Mouse (Mus musculus): ENCODE measurements around the gene Gm7694. TPM values are rescaled to one million over a fixed set of nuclear protein-coding genes. Genes with fewer than 3 reads are reported as not detected.

Gm7694 gene
- polyA plus RNA-seq, 2 experiments: 3.9 to 8.6 TPM

- H3K27ac ChIP-seq (replicated peaks; ENCODE audit: low read depth, low read length): no peak overlapping the region
- no peaks in the 10 kb centered on the region for H3K4me1 ChIP-seq (ENCODE audit: control insufficient read depth, insufficient read depth, low read length)
- WGBS: 85% methylated on average over 3 of the region's 3 CpGs
- TF ChIP-seq POLR2A (IDR thresholded peaks at IDR 0.05; ENCODE audit: borderline replicate concordance, extremely low read depth, insufficient read depth, insufficient read length): no peak
- no peak overlapping the region for H3K4me3 ChIP-seq (replicated peaks; ENCODE audit: low read length)
- no peaks in the 10 kb centered on the region for H3K36me3 ChIP-seq (ENCODE audit: control insufficient read depth, insufficient read depth, low read length)
- no peak overlapping the region for H3K4me2 ChIP-seq (replicated peaks; ENCODE audit: low read depth, low read length, severe bottlenecking)
- no peak overlapping the region for H3K9ac ChIP-seq (ENCODE audit: low read depth, low read length, severe bottlenecking)
- no peaks in the 10 kb centered on the region for H3K9me3 ChIP-seq (ENCODE audit: control insufficient read depth, low read length)
- ATAC-seq (ENCODE audit: low FRiP score, low read depth): no peak
- no peak for DNase-seq (ENCODE audit: low spot score)
- no peaks in the 10 kb centered on the region for H3K27me3 ChIP-seq (ENCODE audit: control insufficient read depth, insufficient read depth, low read length)
These were observed 33.8 kb upstream of the Gm7694 start for GRCm38 (mm10) chr1:170339943-170340342.

GRCm38 (mm10) chr1:170332775-170333174 is 26.6 kb upstream of the Gm7694 start:
- Histone ChIP-seq H3K27ac (replicated peaks; ENCODE audit: low read depth, low read length) (no peak overlapping the region), H3K9me3 (ENCODE audit: control insufficient read depth, low read length) (no peaks in the 10 kb centered on the region), H3K4me3 (replicated peaks; ENCODE audit: low read length) (no peak overlapping the region), H3K27me3 (ENCODE audit: control insufficient read depth, insufficient read depth, low read length) (no peaks in the 10 kb centered on the region), H3K9ac (ENCODE audit: low read depth, low read length, severe bottlenecking) (no peak overlapping the region), H3K4me2 (replicated peaks; ENCODE audit: low read depth, low read length, severe bottlenecking) (no peak overlapping the region), H3K4me1 (ENCODE audit: control insufficient read depth, insufficient read depth, low read length) (no peaks in the 10 kb centered on the region), H3K36me3 (ENCODE audit: control insufficient read depth, insufficient read depth, low read length) (no peaks in the 10 kb centered on the region)
- ATAC-seq (ENCODE audit: low FRiP score, low read depth): no peak
- 85% methylated on average over 4 of the region's 4 CpGs for WGBS
- TF ChIP-seq POLR2A (IDR thresholded peaks at IDR 0.05; ENCODE audit: borderline replicate concordance, extremely low read depth, insufficient read depth, insufficient read length): no peak
- DNase-seq (ENCODE audit: low spot score): no peak

- H3K27ac ChIP-seq (replicated peaks; ENCODE audit: low read depth, low read length): no peak overlapping the region
- WGBS: 58% methylated on average over 6 of the region's 6 CpGs
- no peaks in the 10 kb centered on the region for H3K9me3 ChIP-seq (ENCODE audit: control insufficient read depth, low read length)
- H3K27me3 ChIP-seq (ENCODE audit: control insufficient read depth, insufficient read depth, low read length): no peaks in the 10 kb centered on the region
- no peak overlapping the region for H3K4me2 ChIP-seq (replicated peaks; ENCODE audit: low read depth, low read length, severe bottlenecking)
- TF ChIP-seq POLR2A (IDR thresholded peaks at IDR 0.05; ENCODE audit: borderline replicate concordance, extremely low read depth, insufficient read depth, insufficient read length): no peak
- no peaks in the 10 kb centered on the region for H3K36me3 ChIP-seq (ENCODE audit: control insufficient read depth, insufficient read depth, low read length)
- no peak overlapping the region for H3K4me3 ChIP-seq (replicated peaks; ENCODE audit: low read length)
- DNase-seq (ENCODE audit: low spot score) (no peak), ATAC-seq (ENCODE audit: low FRiP score, low read depth) (no peak)
- no peak overlapping the region for H3K9ac ChIP-seq (ENCODE audit: low read depth, low read length, severe bottlenecking)
- no peaks in the 10 kb centered on the region for H3K4me1 ChIP-seq (ENCODE audit: control insufficient read depth, insufficient read depth, low read length)
These were observed 25.8 kb upstream of the Gm7694 start for GRCm38 (mm10) chr1:170331926-170332325.

GRCm38 (mm10) chr1:170325277-170325676 is 19.1 kb upstream of the Gm7694 start:
- Histone ChIP-seq H3K4me3 (replicated peaks; ENCODE audit: low read length) (no peak overlapping the region), H3K27me3 (ENCODE audit: control insufficient read depth, insufficient read depth, low read length) (no peaks in the 10 kb centered on the region), H3K4me1 (ENCODE audit: control insufficient read depth, insufficient read depth, low read length) (no peaks in the 10 kb centered on the region), H3K36me3 (ENCODE audit: control insufficient read depth, insufficient read depth, low read length) (no peaks in the 10 kb centered on the region), H3K9ac (ENCODE audit: low read depth, low read length, severe bottlenecking) (no peak overlapping the region), H3K4me2 (replicated peaks; ENCODE audit: low read depth, low read length, severe bottlenecking) (no peak overlapping the region), H3K27ac (replicated peaks; ENCODE audit: low read depth, low read length) (no peak overlapping the region), H3K9me3 (ENCODE audit: control insufficient read depth, low read length) (no peaks in the 10 kb centered on the region)
- no peak for DNase-seq (ENCODE audit: low spot score)
- WGBS: 88% methylated on average over 4 of the region's 4 CpGs
- no peak for TF ChIP-seq POLR2A (IDR thresholded peaks at IDR 0.05; ENCODE audit: borderline replicate concordance, extremely low read depth, insufficient read depth, insufficient read length)
- ATAC-seq (ENCODE audit: low FRiP score, low read depth): no peak

- DNase-seq (ENCODE audit: low spot score): no peak
- H3K4me3 ChIP-seq (replicated peaks; ENCODE audit: low read length): no peak overlapping the region
- H3K36me3 ChIP-seq (ENCODE audit: control insufficient read depth, insufficient read depth, low read length): no peaks in the 10 kb centered on the region
- TF ChIP-seq POLR2A (IDR thresholded peaks at IDR 0.05; ENCODE audit: borderline replicate concordance, extremely low read depth, insufficient read depth, insufficient read length): no peak
- ATAC-seq (ENCODE audit: low FRiP score, low read depth): no peak
- no peak overlapping the region for H3K4me2 ChIP-seq (replicated peaks; ENCODE audit: low read depth, low read length, severe bottlenecking)
- H3K9me3 ChIP-seq (ENCODE audit: control insufficient read depth, low read length): no peaks in the 10 kb centered on the region
- no peak overlapping the region for H3K27ac ChIP-seq (replicated peaks; ENCODE audit: low read depth, low read length)
- no peaks in the 10 kb centered on the region for H3K27me3 ChIP-seq (ENCODE audit: control insufficient read depth, insufficient read depth, low read length)
- H3K9ac ChIP-seq (ENCODE audit: low read depth, low read length, severe bottlenecking): no peak overlapping the region
- no peaks in the 10 kb centered on the region for H3K4me1 ChIP-seq (ENCODE audit: control insufficient read depth, insufficient read depth, low read length)
- WGBS: 90% methylated on average over 1 of the region's 1 CpGs
These were observed 18.2 kb upstream of the Gm7694 start for GRCm38 (mm10) chr1:170324312-170324711.

GRCm38 (mm10) chr1:170323001-170323400 is 16.9 kb upstream of the Gm7694 start:
- Histone ChIP-seq H3K36me3 (ENCODE audit: control insufficient read depth, insufficient read depth, low read length) (peaks cover 5% of the 10 kb centered on the region; the same call in 1 of the 2 replicates), H3K4me1 (ENCODE audit: control insufficient read depth, insufficient read depth, low read length) (no peaks in the 10 kb centered on the region), H3K4me2 (replicated peaks; ENCODE audit: low read depth, low read length, severe bottlenecking) (no peak overlapping the region), H3K4me3 (replicated peaks; ENCODE audit: low read length) (no peak overlapping the region), H3K27me3 (ENCODE audit: control insufficient read depth, insufficient read depth, low read length) (no peaks in the 10 kb centered on the region), H3K9ac (ENCODE audit: low read depth, low read length, severe bottlenecking) (no peak overlapping the region), H3K27ac (replicated peaks; ENCODE audit: low read depth, low read length) (no peak overlapping the region), H3K9me3 (ENCODE audit: control insufficient read depth, low read length) (no peaks in the 10 kb centered on the region)
- DNase-seq (ENCODE audit: low spot score) (no peak), ATAC-seq (ENCODE audit: low FRiP score, low read depth) (no peak)
- no peak for TF ChIP-seq POLR2A (IDR thresholded peaks at IDR 0.05; ENCODE audit: borderline replicate concordance, extremely low read depth, insufficient read depth, insufficient read length)
- 88% methylated on average over 10 of the region's 10 CpGs for WGBS

Measured in limb, embryonic 14.5 days (tissue).